Mouse (Mus musculus) brain, embryonic 14.5 days (tissue): ENCODE data around the gene Prss40.
"Not testable (repeated sequence)": the region's sequence is repeated elsewhere in the genome, so short reads cannot be mapped to it uniquely, and the experiment has no call there.

Experiments used
- CTCF ChIP-seq: fragments of 200-500 bp; IDR thresholded peaks from 2 replicates; pipeline ENCODE4 v1.5.1; 2012; ENCODE audit warnings: inconsistent platforms, mild to moderate bottlenecking, moderate library complexity, borderline replicate concordance; ENCODE audit not compliant: insufficient read depth, insufficient read length; ENCODE audit errors: extremely low read depth
- POLR2A ChIP-seq: fragments of 200-500 bp; IDR thresholded peaks from 2 replicates; pipeline ENCODE4 v1.6.1; 2012; ENCODE audit warnings: mild to moderate bottlenecking, inconsistent platforms, borderline replicate concordance; ENCODE audit not compliant: poor library complexity, insufficient read depth, insufficient read length, severe bottlenecking; ENCODE audit errors: extremely low read depth

DNA sequence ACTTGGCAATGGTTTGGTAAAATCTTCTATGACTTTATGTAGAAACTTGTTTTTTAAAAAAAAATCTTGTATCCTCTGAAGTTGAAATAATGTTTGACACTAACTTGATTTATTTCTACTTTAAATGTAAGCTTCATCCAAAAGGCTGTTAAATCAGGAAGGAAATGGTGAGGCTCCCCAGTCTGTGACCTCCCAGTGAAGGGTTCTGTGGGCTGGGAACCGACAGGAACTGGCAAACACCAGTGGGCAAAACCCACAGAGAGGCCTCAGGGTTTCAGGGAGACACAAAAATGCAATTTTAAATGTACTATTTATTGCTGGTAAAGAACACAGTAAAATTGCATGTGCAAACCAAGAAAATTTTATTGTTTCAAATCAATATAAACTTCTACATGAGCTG, 42.9 kb downstream of the Prss40 start:
- not testable (repeated sequence) for TF ChIP-seq CTCF, POLR2A
